Mouse (Mus musculus): ENCODE data around the gene Filip1. TPM values are rescaled to one million over a fixed set of nuclear protein-coding genes. Genes with fewer than 3 reads are reported as not detected.

Filip1 gene
- polyA plus RNA-seq (2014; fragmentation: Illumina TruSeq; extraction: RNeasy Lipid Tissue Mini Kit (QIAGEN cat#74804); ENCODE audit: insufficient read depth, low read depth, low replicate concordance), result 3.2 TPM

DNA sequence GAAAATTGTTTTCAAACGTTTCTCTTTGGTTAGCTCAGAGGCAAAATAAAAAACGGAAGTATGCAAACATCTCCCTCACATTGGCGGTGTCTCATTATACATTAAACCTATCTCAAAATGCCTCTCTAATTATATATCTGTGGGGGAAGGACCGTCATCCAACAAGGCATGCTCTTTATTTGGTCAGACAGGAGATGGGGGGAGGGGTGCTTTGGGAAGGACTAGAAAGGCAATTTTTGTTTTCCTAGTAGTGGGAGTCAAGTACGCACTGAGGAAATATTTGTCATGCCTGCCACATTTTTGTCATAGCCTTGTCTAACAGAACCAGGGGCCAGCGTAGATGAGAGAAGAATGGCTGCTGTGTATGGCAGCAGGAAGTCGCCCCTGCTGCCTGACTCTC lies at the start of gene Filip1:
TSS of gene Filip1 (minus strand) at position 101 of the 400 bp plus-strand sequence.

GRCm38 (mm10) chr9:79792841-79793835 lies 219.5 kb downstream of the Filip1 start, which contains the start of gene Tmem30a:
Gene Tmem30a (minus strand): TSS chr9:79793507.

Other genes with a start within 250 kb of the Filip1 start
- 111 TPM for gene Tmem30a, start 219.3 kb downstream of the Filip1 start, polyA plus RNA-seq (2014; fragmentation: Illumina TruSeq; extraction: RNeasy Lipid Tissue Mini Kit (QIAGEN cat#74804); ENCODE audit: insufficient read depth, low read depth, low replicate concordance)
- gene Senp6, start 54.1 kb upstream of the Filip1 start, polyA plus RNA-seq (2014; fragmentation: Illumina TruSeq; extraction: RNeasy Lipid Tissue Mini Kit (QIAGEN cat#74804); ENCODE audit: insufficient read depth, low read depth, low replicate concordance), result 50.4 TPM
- 19.5 TPM for gene Myo6, start 152.2 kb upstream of the Filip1 start, polyA plus RNA-seq (2014; fragmentation: Illumina TruSeq; extraction: RNeasy Lipid Tissue Mini Kit (QIAGEN cat#74804); ENCODE audit: insufficient read depth, low read depth, low replicate concordance)